Mouse (Mus musculus) forebrain, embryonic 16.5 days (tissue): ENCODE results near the gene Fahd1. TPM values are rescaled to one million over a fixed set of nuclear protein-coding genes. Genes with fewer than 3 reads are reported as not detected.

Experiments
- ATAC-seq: fragments of 200-750 bp; cut with Nextera tagmentation; 2 replicates; pipeline ENCODE4 v1.8.0; 2017; ENCODE audit warnings: mild to moderate bottlenecking, moderate library complexity
- H3K27ac ChIP-seq: fragments of 300-500 bp; sonication (generic); 2 replicates; pipeline ENCODE4 v1.5.1; 2014; ENCODE audit warnings: low read length, control low read depth
- H3K27me3 ChIP-seq: fragments of 300-500 bp; sonication (generic); replicated peaks from 2 replicates; pipeline ENCODE4 v1.6.1; 2014; ENCODE audit warnings: low read length; ENCODE audit not compliant: control insufficient read depth, insufficient read depth
- H3K36me3 ChIP-seq: fragments of 300-500 bp; sonication (generic); 2 replicates; pipeline ENCODE4 v1.6.1; 2014; ENCODE audit not compliant: control insufficient read depth, insufficient read depth
- H3K4me1 ChIP-seq: fragments of 300-500 bp; sonication (generic); replicated peaks from 2 replicates; pipeline ENCODE4 v1.6.1; 2014; ENCODE audit warnings: low read length; ENCODE audit not compliant: control insufficient read depth, insufficient read depth
- H3K4me2 ChIP-seq: fragments of 300-500 bp; sonication (generic); 2 replicates; pipeline ENCODE4 v1.6.1; 2014; ENCODE audit warnings: mild to moderate bottlenecking, low read length, control low read depth
- H3K4me3 ChIP-seq: fragments of 300-500 bp; sonication (generic); replicated peaks from 2 replicates; pipeline ENCODE4 v1.5.1; 2014; ENCODE audit warnings: mild to moderate bottlenecking, low read length, control low read depth
- H3K9ac ChIP-seq: fragments of 300-500 bp; sonication (generic); replicated peaks from 2 replicates; pipeline ENCODE4 v1.6.1; 2014; ENCODE audit warnings: low read depth, low read length, control low read depth
- H3K9me3 ChIP-seq: fragments of 300-500 bp; sonication (generic); 2 replicates; pipeline ENCODE4 v1.6.1; 2016; ENCODE audit warnings: low read length; ENCODE audit not compliant: control insufficient read depth
- WGBS: fragments of 180-500 bp; shearing (Covaris S2); extraction: QIAGEN DNeasy Blood & Tissue Kit; methylation state at CpG from one replicate; pipeline ENCODE4 v1.1.7; 2014; 5-methylcytosine and 5-hydroxymethylcytosine counted together
- polyA plus RNA-seq: library from polyadenylated mRNA; unstranded; fragments of >200 nt; fragmentation: Nextera tagmentation; extraction: Ambion mirVana; gene quantifications from 2 replicates; pipeline ENCODE4 v1.2.1, GENCODE M21; 2015

Gene Fahd1
- polyA plus RNA-seq, 1 experiment from 2014 or later, result 14.4 TPM

DNA sequence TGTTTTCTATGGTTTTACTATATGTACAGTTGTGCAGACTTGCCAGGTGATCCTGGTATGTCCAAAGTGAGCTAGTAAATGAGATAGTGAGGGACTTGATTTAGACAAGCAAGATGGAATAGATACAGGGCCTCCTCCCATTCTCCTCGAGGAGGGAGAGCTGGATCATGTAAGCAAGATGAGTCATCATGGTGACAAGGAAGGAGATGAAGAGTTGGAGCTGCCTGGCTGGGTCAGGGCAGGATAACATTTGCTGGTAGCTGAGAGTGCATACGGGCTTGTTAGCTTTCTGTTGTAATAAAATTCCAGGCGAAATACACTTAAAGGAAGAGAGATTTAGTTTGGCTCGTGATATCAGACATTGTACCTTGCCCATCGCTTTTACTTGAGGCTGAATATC lies 9.8 kb downstream of the Fahd1 start:
- peaks cover 6% of the 10 kb centered on the region; the same call in 1 of the 2 replicates for H3K27me3 ChIP-seq
- H3K4me3 ChIP-seq, result no peak overlapping the region
- H3K4me1 ChIP-seq, result no peaks in the 10 kb centered on the region
- no peaks in the 10 kb centered on the region for H3K36me3 ChIP-seq
- H3K9ac ChIP-seq, result no peak overlapping the region
- WGBS, result 71% methylated on average over 5 of the region's 5 CpGs
- H3K27ac ChIP-seq, result no peak overlapping the region
- no peak overlapping the region for H3K4me2 ChIP-seq
- H3K9me3 ChIP-seq, result no peaks in the 10 kb centered on the region
- ATAC-seq, result no peak

DNA sequence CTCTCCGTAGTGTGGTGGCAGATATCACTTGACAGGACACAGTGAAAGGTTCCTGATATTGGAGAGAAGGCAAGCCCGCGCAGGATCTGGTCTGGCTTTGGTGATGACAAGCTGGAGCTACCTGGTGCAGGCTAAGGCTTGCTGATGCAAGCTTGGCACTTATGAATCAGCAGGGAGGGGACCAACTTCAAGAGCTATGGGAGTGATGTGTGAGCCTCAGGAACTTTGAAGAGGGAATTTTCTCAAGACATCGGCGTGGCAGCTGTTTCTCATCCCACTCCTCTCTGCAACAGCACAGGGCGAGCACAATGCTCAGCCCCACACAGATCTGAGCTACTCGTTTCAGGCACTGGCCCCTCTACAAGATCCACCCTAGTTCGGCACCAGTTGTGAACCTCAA lies 10.3 kb downstream of the Fahd1 start, which contains the start of gene Hagh:
Gene Hagh (plus strand): TSS at position 302 of the 400 bp plus-strand sequence.
- no peak within 1 kb of the TSS for H3K27ac ChIP-seq
- WGBS, result 78% methylated on average over 8 of the region's 8 CpGs

DNA sequence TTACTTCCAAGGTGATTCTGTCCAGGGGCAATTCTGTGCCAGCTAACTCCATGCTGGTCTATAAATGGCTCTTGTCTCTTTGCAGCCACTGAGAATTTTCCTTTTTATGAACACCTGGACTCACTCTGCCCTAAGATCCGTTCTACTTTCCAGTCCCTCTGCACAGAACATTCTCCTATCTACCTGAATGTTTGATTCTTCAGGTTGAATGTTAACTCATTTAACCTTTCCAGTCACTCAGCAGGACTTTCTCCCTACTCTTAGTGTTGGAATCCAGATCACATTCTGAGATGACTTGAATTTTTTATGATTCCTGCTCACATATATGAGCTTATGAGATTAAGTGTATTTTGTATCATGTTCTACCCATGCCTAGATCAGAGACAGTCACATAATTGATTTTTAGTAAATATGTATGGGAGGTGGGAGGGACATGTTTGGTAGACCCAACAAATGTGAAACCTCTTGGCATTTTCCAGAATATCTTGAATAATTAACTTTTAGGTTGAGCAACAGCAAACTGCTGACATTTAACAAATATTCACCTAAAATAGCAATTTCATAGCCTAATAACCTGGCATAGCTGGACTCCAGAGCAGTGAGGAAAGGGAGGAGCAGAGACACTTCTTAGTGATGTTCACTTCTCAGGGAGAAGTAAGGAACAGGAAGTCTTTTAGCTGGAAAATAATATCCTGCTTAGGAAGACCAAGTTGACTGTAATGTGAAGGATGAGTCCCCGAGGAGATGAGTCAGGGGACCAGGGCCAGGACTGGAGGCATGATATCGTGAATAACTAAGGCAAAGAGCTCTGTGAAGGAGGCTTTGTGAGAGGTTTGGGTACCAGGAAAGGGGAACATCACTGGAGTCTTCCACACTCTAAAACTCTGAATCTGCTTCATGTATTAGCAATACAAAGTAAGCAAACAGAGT lies 28.5 kb downstream of the Fahd1 start:
- H3K4me2 ChIP-seq, result no peak overlapping the region
- no peak overlapping the region for H3K27ac ChIP-seq
- no peak for ATAC-seq
- no peak overlapping the region for H3K4me3 ChIP-seq
- 55% methylated on average over 3 of the region's 3 CpGs for WGBS
- no peaks in the 10 kb centered on the region for H3K36me3 ChIP-seq
- no peaks in the 10 kb centered on the region for H3K9me3 ChIP-seq
- no peaks in the 10 kb centered on the region for H3K4me1 ChIP-seq
- no peak overlapping the region for H3K9ac ChIP-seq
- no peaks in the 10 kb centered on the region; the same call in 1 of the 2 replicates for H3K27me3 ChIP-seq

More for the DNA sequence above, 10.3 kb downstream of the Fahd1 start, which contains the start of gene Hagh:
- H3K4me1 ChIP-seq, result no peaks in the 10 kb centered on the region
- H3K4me2 ChIP-seq, result no peak within 1 kb of the TSS
- ATAC-seq, result no peak
- no peaks in the 10 kb centered on the region for H3K36me3 ChIP-seq
- H3K27me3 ChIP-seq, result peaks cover 6% of the 10 kb centered on the region; the same call in 1 of the 2 replicates
- H3K9me3 ChIP-seq, result no peaks in the 10 kb centered on the region
- H3K4me3 ChIP-seq, result no peak within 1 kb of the TSS
- no peak within 1 kb of the TSS for H3K9ac ChIP-seq

DNA sequence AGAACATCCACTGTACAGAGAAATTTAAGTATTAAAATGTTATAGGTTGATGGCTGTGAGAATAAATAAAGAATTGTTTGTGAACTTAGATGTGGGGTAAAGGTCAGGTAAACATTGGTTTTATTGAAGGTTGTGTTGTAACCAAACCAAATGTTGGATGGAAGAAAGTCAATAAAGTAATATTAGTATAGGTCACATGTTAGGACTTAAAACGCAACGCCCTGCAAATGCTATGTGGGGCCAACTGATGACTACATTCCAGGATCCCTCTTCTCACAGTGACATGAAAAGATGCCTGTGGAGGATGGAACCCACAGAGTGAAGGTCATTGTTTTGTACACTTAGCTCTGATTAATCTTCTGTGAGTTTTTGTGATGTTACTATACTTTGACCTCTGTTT lies 30.7 kb downstream of the Fahd1 start:
- Histone ChIP-seq H3K9ac (no peak overlapping the region), H3K36me3 (no peaks in the 10 kb centered on the region), H3K4me2 (no peak overlapping the region), H3K9me3 (no peaks in the 10 kb centered on the region), H3K27ac (no peak overlapping the region), H3K27me3 (no peaks in the 10 kb centered on the region), H3K4me3 (no peak overlapping the region), H3K4me1 (no peaks in the 10 kb centered on the region)
- 71% methylated on average over 2 of the region's 2 CpGs for WGBS
- no peak for ATAC-seq

DNA sequence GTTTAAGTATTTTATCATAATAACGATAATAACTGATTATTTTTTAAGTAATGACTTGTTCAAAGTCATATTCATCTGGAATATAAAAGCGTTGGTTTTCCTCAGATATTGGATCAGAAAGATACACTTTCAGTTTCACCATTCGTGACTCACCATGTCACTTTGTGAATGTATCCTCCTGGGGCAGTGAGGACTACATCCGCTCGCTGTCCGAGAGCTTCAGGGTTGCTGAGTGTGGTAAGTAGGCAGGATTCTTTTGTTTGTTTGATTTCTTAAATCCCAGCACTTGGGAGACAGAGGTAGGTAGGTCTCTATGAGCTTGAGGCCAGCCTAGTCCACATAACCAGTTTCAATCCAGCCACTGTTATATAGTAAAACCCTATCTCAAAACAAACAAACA lies 32.0 kb downstream of the Fahd1 start:
- H3K36me3 ChIP-seq, result no peaks in the 10 kb centered on the region
- H3K27me3 ChIP-seq, result no peaks in the 10 kb centered on the region
- no peak overlapping the region for H3K9ac ChIP-seq
- no peak overlapping the region for H3K4me2 ChIP-seq
- no peak overlapping the region for H3K27ac ChIP-seq
- ATAC-seq, result no peak
- H3K4me3 ChIP-seq, result no peak overlapping the region
- no peaks in the 10 kb centered on the region for H3K9me3 ChIP-seq
- WGBS, result 56% methylated on average over 6 of the region's 6 CpGs
- no peaks in the 10 kb centered on the region for H3K4me1 ChIP-seq

DNA sequence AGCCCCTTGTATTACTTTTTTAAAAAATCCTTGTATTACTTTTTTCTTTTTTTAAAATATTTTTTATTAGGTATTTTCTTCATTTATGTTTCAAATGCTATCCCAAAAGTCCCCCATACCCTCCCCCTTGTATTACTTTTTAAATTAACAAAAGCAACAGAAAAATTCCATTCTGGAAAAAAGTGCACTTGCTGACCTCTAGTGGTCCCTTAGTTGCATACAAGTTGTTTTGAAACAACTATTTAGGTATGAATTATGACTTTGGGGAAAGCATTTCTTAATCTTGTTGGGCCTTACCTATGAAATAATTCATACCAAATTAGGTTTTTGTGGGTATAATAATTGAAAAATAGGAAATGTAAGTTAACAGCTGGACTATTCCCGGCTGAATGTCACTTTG lies 32.7 kb downstream of the Fahd1 start:
- H3K27ac ChIP-seq, result no peak overlapping the region
- H3K27me3 ChIP-seq, result no peaks in the 10 kb centered on the region
- H3K9me3 ChIP-seq, result no peaks in the 10 kb centered on the region
- no peaks in the 10 kb centered on the region for H3K36me3 ChIP-seq
- ATAC-seq, result no peak
- WGBS, result 45% methylated on average over 1 of the region's 1 CpGs
- H3K4me2 ChIP-seq, result no peak overlapping the region
- H3K9ac ChIP-seq, result no peak overlapping the region
- H3K4me1 ChIP-seq, result no peaks in the 10 kb centered on the region
- no peak overlapping the region for H3K4me3 ChIP-seq

DNA sequence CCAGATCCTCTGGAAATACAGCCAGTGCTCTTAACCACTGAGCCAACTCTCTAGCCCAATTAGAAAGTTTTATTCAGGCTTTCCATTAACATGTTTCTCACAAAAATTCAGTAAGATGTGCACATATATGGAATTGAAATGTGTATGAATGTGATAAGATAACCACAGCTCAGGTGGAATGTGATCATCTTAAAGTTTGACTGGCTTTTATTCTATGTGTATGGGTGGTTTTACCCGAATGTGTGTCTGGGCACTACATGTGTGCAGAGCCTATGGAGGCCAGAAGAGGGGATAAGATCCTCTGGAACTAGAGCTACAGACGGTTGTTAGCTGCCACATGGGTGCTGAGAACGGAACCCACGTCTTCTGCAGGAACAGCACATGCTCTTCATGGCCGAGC lies 34.9 kb downstream of the Fahd1 start:
- H3K27me3 ChIP-seq, result no peaks in the 10 kb centered on the region
- no peak overlapping the region for H3K9ac ChIP-seq
- H3K4me2 ChIP-seq, result no peak overlapping the region
- H3K27ac ChIP-seq, result no peak overlapping the region
- H3K4me1 ChIP-seq, result no peaks in the 10 kb centered on the region
- H3K36me3 ChIP-seq, result no peaks in the 10 kb centered on the region
- 83% methylated on average over 5 of the region's 5 CpGs for WGBS
- ATAC-seq, result no peak
- H3K9me3 ChIP-seq, result no peaks in the 10 kb centered on the region
- no peak overlapping the region for H3K4me3 ChIP-seq

DNA sequence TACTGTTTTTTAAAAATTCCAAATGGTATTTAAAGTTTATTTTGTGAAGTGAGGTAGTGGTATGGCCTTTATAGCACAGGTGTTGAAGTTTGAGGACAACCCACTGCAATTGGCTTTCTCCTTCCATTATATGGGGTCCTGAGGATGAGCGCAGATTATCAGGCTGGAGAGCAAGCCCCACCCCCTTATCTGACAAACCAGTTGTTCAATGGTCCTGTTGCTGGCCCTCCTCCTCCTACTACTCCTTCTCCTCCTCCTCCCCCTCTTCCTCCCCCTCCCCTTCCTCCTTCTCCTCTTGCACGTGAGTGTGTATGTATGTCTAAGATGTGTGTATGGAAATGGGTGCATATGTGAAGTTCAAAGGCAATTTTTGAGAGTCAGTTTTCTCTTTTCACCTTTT lies 37.9 kb downstream of the Fahd1 start:
- Histone ChIP-seq H3K9me3 (no peaks in the 10 kb centered on the region), H3K4me3 (no peak overlapping the region), H3K4me1 (no peaks in the 10 kb centered on the region), H3K9ac (no peak overlapping the region), H3K27me3 (no peaks in the 10 kb centered on the region; the same call in 1 of the 2 replicates), H3K27ac (no peak overlapping the region), H3K36me3 (no peaks in the 10 kb centered on the region), H3K4me2 (no peak overlapping the region)
- no peak for ATAC-seq
- WGBS, result 27% methylated on average over 2 of the region's 2 CpGs

DNA sequence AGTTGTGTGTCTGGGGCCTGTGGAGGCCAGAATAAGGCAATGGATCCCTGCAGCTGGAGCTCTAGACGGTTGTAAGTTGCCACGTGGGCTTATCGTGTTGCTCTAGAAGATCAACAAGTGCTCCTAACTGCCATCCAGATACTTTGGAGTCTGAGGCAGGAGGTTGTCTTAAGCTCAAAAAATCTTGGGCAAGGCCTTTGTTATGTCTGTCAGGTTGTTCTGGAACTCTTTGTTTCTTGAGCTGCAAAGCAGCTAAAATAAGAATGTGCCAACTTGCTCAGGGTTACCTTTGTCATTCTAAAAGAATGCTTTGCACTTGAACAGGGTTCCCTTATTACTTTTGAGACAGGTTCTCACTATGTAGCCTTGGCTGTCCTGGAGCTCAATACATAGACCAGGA lies 39.0 kb downstream of the Fahd1 start:
- Histone ChIP-seq H3K9me3 (no peaks in the 10 kb centered on the region), H3K36me3 (no peaks in the 10 kb centered on the region), H3K4me3 (no peak overlapping the region), H3K4me2 (no peak overlapping the region), H3K27me3 (no peaks in the 10 kb centered on the region; the same call in 1 of the 2 replicates), H3K27ac (no peak overlapping the region), H3K9ac (no peak overlapping the region), H3K4me1 (no peaks in the 10 kb centered on the region)
- ATAC-seq, result no peak
- 78% methylated on average over 3 of the region's 3 CpGs for WGBS
